Mouse (Mus musculus) kidney, adult 18-20 months (tissue): ENCODE data around the gene Dlgap1.
A peak's percentile ranks its signal among the peaks of the same experiment; 100 is the strongest.

Experiments used
- DNase-seq: peaks from one replicate; pipeline ENCODE4 v3.0.0; 2021

The Dlgap1 gene

GRCm38 (mm10) chr17:69969021-69969815 lies at the start of gene Dlgap1:
Dlgap1 (plus strand) TSS chr17:69969073.
- DNase-seq: peak; percentile 57

GRCm38 (mm10) chr17:69954936-69955335 lies 13.9 kb upstream of the Dlgap1 start:
- no peak for DNase-seq

- DNase-seq: no peak
Observed at GRCm38 (mm10) chr17:69969816-69970750, 1.2 kb downstream of the Dlgap1 start.

GRCm38 (mm10) chr17:69973081-69973480 lies 4.2 kb downstream of the Dlgap1 start:
- DNase-seq: no peak

- DNase-seq: no peak
Observed at GRCm38 (mm10) chr17:69973991-69974390, 5.1 kb downstream of the Dlgap1 start.

- DNase-seq: no peak
Observed at GRCm38 (mm10) chr17:69982236-69982923, 13.5 kb downstream of the Dlgap1 start.

GRCm38 (mm10) chr17:69996406-69996805 lies 27.5 kb downstream of the Dlgap1 start:
- DNase-seq: no peak

GRCm38 (mm10) chr17:70002026-70002425 lies 33.2 kb downstream of the Dlgap1 start:
- DNase-seq: no peak

- no peak for DNase-seq
Observed at GRCm38 (mm10) chr17:70004628-70005027, 35.8 kb downstream of the Dlgap1 start.

GRCm38 (mm10) chr17:70007607-70008006 lies 38.7 kb downstream of the Dlgap1 start:
- no peak for DNase-seq

- no peak for DNase-seq
Observed at GRCm38 (mm10) chr17:70016511-70016910, 47.6 kb downstream of the Dlgap1 start.

- no peak for DNase-seq
Observed at GRCm38 (mm10) chr17:70020376-70020775, 51.5 kb downstream of the Dlgap1 start.

- DNase-seq: no peak
Observed at GRCm38 (mm10) chr17:70022618-70023017, 53.7 kb downstream of the Dlgap1 start.

- no peak for DNase-seq
Observed at GRCm38 (mm10) chr17:70034862-70035261, 66.0 kb downstream of the Dlgap1 start.

- no peak for DNase-seq
Observed at GRCm38 (mm10) chr17:70040751-70041430, 72.0 kb downstream of the Dlgap1 start.

- no peak for DNase-seq
Observed at GRCm38 (mm10) chr17:70068281-70068680, 99.4 kb downstream of the Dlgap1 start.

- no peak for DNase-seq
Observed at GRCm38 (mm10) chr17:70072066-70072465, 103.2 kb downstream of the Dlgap1 start.

GRCm38 (mm10) chr17:70088220-70088619 lies 119.3 kb downstream of the Dlgap1 start:
- no peak for DNase-seq

GRCm38 (mm10) chr17:70090737-70091136 lies 121.9 kb downstream of the Dlgap1 start:
- DNase-seq: no peak

- DNase-seq: no peak
Observed at GRCm38 (mm10) chr17:70129151-70129550, 160.3 kb downstream of the Dlgap1 start.

GRCm38 (mm10) chr17:70169831-70170230 lies 201.0 kb downstream of the Dlgap1 start:
- DNase-seq: no peak

- no peak for DNase-seq
Observed at GRCm38 (mm10) chr17:70172500-70173036, 203.7 kb downstream of the Dlgap1 start.
